Mouse (Mus musculus): ENCODE measurements around the gene Rubcn. TPM values are rescaled to one million over a fixed set of nuclear protein-coding genes. Genes with fewer than 3 reads are reported as not detected.

Rubcn gene
- polyA plus RNA-seq, 1 experiment from 2014 or later: 11.0 TPM

- no peak overlapping the region for H3K9ac ChIP-seq (ENCODE audit: low read depth, low read length)
- H3K4me1 ChIP-seq (replicated peaks; ENCODE audit: control insufficient read depth, insufficient read depth, low read length): no peaks in the 10 kb centered on the region
- H3K9me3 ChIP-seq (ENCODE audit: control insufficient read depth, low read length): no peaks in the 10 kb centered on the region
- ATAC-seq (replicated peaks; ENCODE audit: low FRiP score) (no peak), DNase-seq (ENCODE audit: low spot score) (no peak)
- H3K36me3 ChIP-seq (ENCODE audit: control insufficient read depth, insufficient read depth, low read length): peaks cover 13% of the 10 kb centered on the region; the same call in 1 of the 2 replicates
- H3K4me2 ChIP-seq: no peak overlapping the region
- no peak overlapping the region for H3K27ac ChIP-seq (ENCODE audit: low read depth, low read length)
- H3K27me3 ChIP-seq (replicated peaks; ENCODE audit: control insufficient read depth, insufficient read depth, low read length): no peaks in the 10 kb centered on the region
- H3K4me3 ChIP-seq (ENCODE audit: low read depth, low read length): no peak overlapping the region
- 88% methylated on average over 11 of the region's 11 CpGs for WGBS
Observed at GRCm38 (mm10) chr16:32829104-32829503, 48.5 kb downstream of the Rubcn start.

- ATAC-seq (replicated peaks; ENCODE audit: low FRiP score): no peak
- DNase-seq (ENCODE audit: low spot score): no peak
- Histone ChIP-seq H3K9me3 (ENCODE audit: control insufficient read depth, low read length) (no peaks in the 10 kb centered on the region), H3K36me3 (ENCODE audit: control insufficient read depth, insufficient read depth, low read length) (peaks cover 16% of the 10 kb centered on the region), H3K27me3 (replicated peaks; ENCODE audit: control insufficient read depth, insufficient read depth, low read length) (no peaks in the 10 kb centered on the region), H3K4me2 (no peak overlapping the region), H3K27ac (ENCODE audit: low read depth, low read length) (no peak overlapping the region), H3K4me1 (replicated peaks; ENCODE audit: control insufficient read depth, insufficient read depth, low read length) (peaks cover 6% of the 10 kb centered on the region), H3K4me3 (ENCODE audit: low read depth, low read length) (no peak overlapping the region), H3K9ac (ENCODE audit: low read depth, low read length) (no peak overlapping the region)
- 95% methylated on average over 11 of the region's 11 CpGs for WGBS
Observed at GRCm38 (mm10) chr16:32826521-32826920, 51.0 kb downstream of the Rubcn start.

- no peak for ATAC-seq (replicated peaks; ENCODE audit: low FRiP score)
- no peak overlapping the region for H3K4me3 ChIP-seq (ENCODE audit: low read depth, low read length)
Observed at GRCm38 (mm10) chr16:32825380-32825779, 52.2 kb downstream of the Rubcn start.

DNA sequence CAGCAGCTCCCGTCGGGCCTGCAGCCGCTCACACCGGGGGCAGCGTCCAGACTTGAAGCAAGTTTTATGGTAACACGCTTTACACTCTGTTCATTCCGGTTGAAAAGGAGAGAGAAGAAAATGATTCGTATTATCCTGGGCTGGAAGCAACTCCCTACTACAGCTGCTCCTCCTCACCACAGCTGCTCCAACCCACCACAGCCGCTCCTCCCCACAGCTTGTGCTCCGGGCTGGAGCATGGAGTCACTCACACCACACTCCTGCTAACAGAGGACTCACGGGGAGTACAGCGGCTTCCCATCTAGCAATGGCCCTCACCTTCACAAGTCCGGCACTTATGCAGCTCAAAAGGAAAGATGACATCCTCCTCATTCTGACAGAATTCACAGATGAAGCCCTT lies 53.5 kb downstream of the Rubcn start:
- no peak overlapping the region for H3K4me3 ChIP-seq (ENCODE audit: low read depth, low read length)
- no peak overlapping the region for H3K27ac ChIP-seq (ENCODE audit: low read depth, low read length)
- peaks cover 6% of the 10 kb centered on the region for H3K4me1 ChIP-seq (replicated peaks; ENCODE audit: control insufficient read depth, insufficient read depth, low read length)
- H3K36me3 ChIP-seq (ENCODE audit: control insufficient read depth, insufficient read depth, low read length): peaks cover 16% of the 10 kb centered on the region
- no peak overlapping the region for H3K4me2 ChIP-seq
- no peak for DNase-seq (ENCODE audit: low spot score)
- H3K9me3 ChIP-seq (ENCODE audit: control insufficient read depth, low read length): no peaks in the 10 kb centered on the region
- no peak overlapping the region for H3K9ac ChIP-seq (ENCODE audit: low read depth, low read length)
- no peaks in the 10 kb centered on the region for H3K27me3 ChIP-seq (replicated peaks; ENCODE audit: control insufficient read depth, insufficient read depth, low read length)
- ATAC-seq (replicated peaks; ENCODE audit: low FRiP score): no peak
- WGBS: 92% methylated on average over 13 of the region's 13 CpGs

More at GRCm38 (mm10) chr16:32825380-32825779, 52.2 kb downstream of the Rubcn start:
- Histone ChIP-seq H3K4me1 (replicated peaks; ENCODE audit: control insufficient read depth, insufficient read depth, low read length) (peaks cover 6% of the 10 kb centered on the region), H3K9me3 (ENCODE audit: control insufficient read depth, low read length) (no peaks in the 10 kb centered on the region), H3K36me3 (ENCODE audit: control insufficient read depth, insufficient read depth, low read length) (peaks cover 16% of the 10 kb centered on the region), H3K9ac (ENCODE audit: low read depth, low read length) (no peak overlapping the region), H3K27ac (ENCODE audit: low read depth, low read length) (no peak overlapping the region), H3K27me3 (replicated peaks; ENCODE audit: control insufficient read depth, insufficient read depth, low read length) (no peaks in the 10 kb centered on the region), H3K4me2 (no peak overlapping the region)
- DNase-seq (ENCODE audit: low spot score): no peak
- 76% methylated on average over 12 of the region's 12 CpGs for WGBS

DNA sequence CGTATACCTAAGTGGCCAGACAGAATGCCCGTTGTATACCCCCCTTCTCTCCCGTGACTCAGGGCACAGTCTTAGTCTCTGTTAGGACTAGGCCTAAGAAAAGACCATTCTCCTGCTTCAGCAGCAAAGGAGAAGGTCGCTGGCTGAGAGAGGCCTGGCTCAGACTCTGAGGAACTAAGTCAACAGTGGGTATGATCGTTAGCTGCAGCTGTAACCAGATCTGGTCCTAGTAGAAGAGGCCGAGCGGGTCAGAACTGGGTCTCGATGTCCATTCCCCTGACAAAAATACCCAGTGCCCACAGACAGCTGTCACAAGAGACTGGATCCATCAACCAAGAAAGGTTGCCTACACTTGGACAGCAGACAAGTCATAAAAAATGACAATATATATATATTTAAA lies 54.1 kb downstream of the Rubcn start:
- H3K27ac ChIP-seq (ENCODE audit: low read depth, low read length): no peak overlapping the region
- H3K27me3 ChIP-seq (replicated peaks; ENCODE audit: control insufficient read depth, insufficient read depth, low read length): no peaks in the 10 kb centered on the region
- no peak overlapping the region for H3K9ac ChIP-seq (ENCODE audit: low read depth, low read length)
- WGBS: 87% methylated on average over 8 of the region's 8 CpGs
- DNase-seq (ENCODE audit: low spot score): no peak
- no peak overlapping the region for H3K4me3 ChIP-seq (ENCODE audit: low read depth, low read length)
- ATAC-seq (replicated peaks; ENCODE audit: low FRiP score): no peak
- no peaks in the 10 kb centered on the region for H3K9me3 ChIP-seq (ENCODE audit: control insufficient read depth, low read length)
- H3K36me3 ChIP-seq (ENCODE audit: control insufficient read depth, insufficient read depth, low read length): peaks cover 14% of the 10 kb centered on the region
- H3K4me1 ChIP-seq (replicated peaks; ENCODE audit: control insufficient read depth, insufficient read depth, low read length): peaks cover 6% of the 10 kb centered on the region
- no peak overlapping the region for H3K4me2 ChIP-seq

DNA sequence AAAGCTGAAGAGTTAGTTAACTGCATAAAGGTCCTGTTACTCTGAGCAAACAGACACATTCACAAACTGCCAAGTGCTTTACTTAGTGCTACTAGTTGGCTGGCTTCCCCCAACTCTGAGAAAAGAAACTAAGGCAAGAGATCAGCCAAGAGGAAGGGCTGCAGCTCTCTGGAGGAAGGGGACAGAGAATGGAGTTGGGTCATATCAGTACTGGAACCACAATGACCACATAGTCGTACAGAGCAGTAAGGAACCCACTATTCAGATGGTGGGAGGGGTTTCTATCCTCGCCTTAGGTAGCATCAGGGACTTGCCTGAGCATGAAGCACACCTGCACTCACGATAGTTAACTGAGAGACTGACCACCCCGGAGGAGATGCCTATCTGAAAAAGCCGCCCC lies 54.7 kb downstream of the Rubcn start:
- DNase-seq (ENCODE audit: low spot score) (no peak), ATAC-seq (replicated peaks; ENCODE audit: low FRiP score) (no peak)
- peaks cover 6% of the 10 kb centered on the region for H3K4me1 ChIP-seq (replicated peaks; ENCODE audit: control insufficient read depth, insufficient read depth, low read length)
- peaks cover 13% of the 10 kb centered on the region for H3K36me3 ChIP-seq (ENCODE audit: control insufficient read depth, insufficient read depth, low read length)
- no peak overlapping the region for H3K4me3 ChIP-seq (ENCODE audit: low read depth, low read length)
- H3K9ac ChIP-seq (ENCODE audit: low read depth, low read length): no peak overlapping the region
- no peak overlapping the region; the same call in 1 of the 2 replicates for H3K27ac ChIP-seq (ENCODE audit: low read depth, low read length)
- H3K4me2 ChIP-seq: no peak overlapping the region
- 68% methylated on average over 5 of the region's 5 CpGs for WGBS
- H3K9me3 ChIP-seq (ENCODE audit: control insufficient read depth, low read length): no peaks in the 10 kb centered on the region
- H3K27me3 ChIP-seq (replicated peaks; ENCODE audit: control insufficient read depth, insufficient read depth, low read length): 0 out of 2 replicates have a peak, but pooled peaks cover under 1% of the 10 kb centered on the region

- Histone ChIP-seq H3K27me3 (replicated peaks; ENCODE audit: control insufficient read depth, insufficient read depth, low read length) (0 out of 2 replicates have a peak, but pooled peaks cover 2% of the 10 kb centered on the region), H3K4me3 (ENCODE audit: low read depth, low read length) (no peak overlapping the region), H3K9ac (ENCODE audit: low read depth, low read length) (no peak overlapping the region), H3K4me1 (replicated peaks; ENCODE audit: control insufficient read depth, insufficient read depth, low read length) (peaks cover 6% of the 10 kb centered on the region), H3K36me3 (ENCODE audit: control insufficient read depth, insufficient read depth, low read length) (peaks cover 11% of the 10 kb centered on the region), H3K27ac (ENCODE audit: low read depth, low read length) (no peak overlapping the region; the same call in 1 of the 2 replicates), H3K4me2 (no peak overlapping the region), H3K9me3 (ENCODE audit: control insufficient read depth, low read length) (no peaks in the 10 kb centered on the region)
- ATAC-seq (replicated peaks; ENCODE audit: low FRiP score): no peak
- no peak for DNase-seq (ENCODE audit: low spot score)
- 43% methylated on average over 6 of the region's 6 CpGs for WGBS
Observed at GRCm38 (mm10) chr16:32822450-32822827, 55.1 kb downstream of the Rubcn start.

DNA sequence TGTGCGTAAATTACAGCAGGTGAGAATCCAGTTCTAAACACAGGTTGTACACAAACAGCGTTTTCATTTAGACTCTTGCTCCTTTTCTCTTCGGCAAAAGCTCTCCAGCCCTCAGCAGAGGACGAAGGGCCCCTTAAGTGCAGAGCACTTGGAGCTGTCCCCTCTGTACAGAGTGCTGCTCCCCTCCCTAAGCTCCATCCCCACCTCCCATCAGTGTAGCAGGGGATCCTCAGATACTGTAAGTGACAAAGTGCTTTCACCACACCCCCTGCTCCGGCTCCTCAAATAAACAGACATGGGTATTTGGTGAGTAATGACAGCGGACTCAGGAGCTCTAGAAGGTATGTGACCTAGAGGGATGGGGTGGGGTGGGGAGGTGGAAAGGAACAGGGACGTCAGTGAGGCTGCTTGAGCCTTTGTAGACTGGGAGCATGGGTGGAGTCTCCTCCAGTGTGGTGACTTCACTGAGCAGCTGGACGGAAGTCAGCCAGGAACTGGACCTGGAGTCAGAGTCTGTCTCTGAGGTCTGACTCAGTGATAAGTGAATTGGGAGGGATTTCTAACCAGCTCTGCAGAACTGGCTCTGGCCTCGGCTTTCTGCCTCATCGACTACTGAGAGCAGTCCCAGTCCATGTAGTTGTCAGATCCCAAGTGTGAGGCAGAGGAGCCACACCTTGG lies 55.7 kb downstream of the Rubcn start:
- DNase-seq (ENCODE audit: low spot score): no peak
- H3K27ac ChIP-seq (ENCODE audit: low read depth, low read length): no peak overlapping the region

DNA sequence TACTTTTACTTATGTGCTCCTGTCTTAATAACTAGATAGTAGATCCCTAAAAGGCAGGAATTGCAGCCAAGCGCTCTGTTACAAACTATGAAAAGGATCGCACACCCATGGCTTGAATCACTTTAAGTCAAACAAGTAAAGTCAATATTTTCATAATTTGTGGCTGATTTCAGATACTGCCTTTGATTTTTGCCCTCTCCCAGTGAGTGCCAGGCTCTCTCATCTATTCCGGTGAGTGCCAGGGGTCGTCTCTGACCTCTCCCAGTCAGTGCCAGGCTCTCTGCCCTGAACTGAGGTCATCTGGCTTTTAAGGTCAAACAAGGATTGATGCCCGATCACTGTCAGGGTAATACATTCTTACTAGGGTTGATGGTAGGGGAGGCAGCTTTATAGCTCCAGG lies 59.1 kb downstream of the Rubcn start:
- H3K9me3 ChIP-seq (ENCODE audit: control insufficient read depth, low read length): no peaks in the 10 kb centered on the region
- H3K9ac ChIP-seq (ENCODE audit: low read depth, low read length): no peak overlapping the region
- no peak overlapping the region for H3K4me2 ChIP-seq
- H3K4me1 ChIP-seq (replicated peaks; ENCODE audit: control insufficient read depth, insufficient read depth, low read length): peaks cover 16% of the 10 kb centered on the region
- DNase-seq (ENCODE audit: low spot score): no peak
- H3K36me3 ChIP-seq (ENCODE audit: control insufficient read depth, insufficient read depth, low read length): peaks cover 2% of the 10 kb centered on the region; the same call in 1 of the 2 replicates
- H3K27ac ChIP-seq (ENCODE audit: low read depth, low read length): no peak overlapping the region
- H3K27me3 ChIP-seq (replicated peaks; ENCODE audit: control insufficient read depth, insufficient read depth, low read length): 0 out of 2 replicates have a peak, but pooled peaks cover 2% of the 10 kb centered on the region
- no peak for ATAC-seq (replicated peaks; ENCODE audit: low FRiP score)
- H3K4me3 ChIP-seq (ENCODE audit: low read depth, low read length): no peak overlapping the region
- 89% methylated on average over 5 of the region's 5 CpGs for WGBS

More for the DNA sequence above, 55.7 kb downstream of the Rubcn start:
- Histone ChIP-seq H3K27me3 (replicated peaks; ENCODE audit: control insufficient read depth, insufficient read depth, low read length) (0 out of 2 replicates have a peak, but pooled peaks cover 2% of the 10 kb centered on the region), H3K9me3 (ENCODE audit: control insufficient read depth, low read length) (no peaks in the 10 kb centered on the region), H3K4me2 (no peak overlapping the region), H3K36me3 (ENCODE audit: control insufficient read depth, insufficient read depth, low read length) (peaks cover 10% of the 10 kb centered on the region), H3K4me1 (replicated peaks; ENCODE audit: control insufficient read depth, insufficient read depth, low read length) (peaks cover 6% of the 10 kb centered on the region), H3K4me3 (ENCODE audit: low read depth, low read length) (no peak overlapping the region), H3K9ac (ENCODE audit: low read depth, low read length) (no peak overlapping the region)
- no peak for ATAC-seq (replicated peaks; ENCODE audit: low FRiP score)
- 52% methylated on average over 10 of the region's 10 CpGs for WGBS
